Mouse (Mus musculus) megakaryocyte, embryonic 14.5 days (primary cell): ENCODE results near the gene 2310009B15Rik.

Experiments used
- FLI1 ChIP-seq: IDR thresholded peaks from 2 replicates; pipeline ENCODE4 v1.6.1; 2012; ENCODE audit warnings: low read length, inconsistent platforms, mixed read lengths
- GATA1 ChIP-seq: IDR thresholded peaks from 3 replicates; pipeline ENCODE4 v1.6.1; 2012; ENCODE audit warnings: mixed read lengths, low read length, inconsistent platforms, borderline replicate concordance

DNA sequence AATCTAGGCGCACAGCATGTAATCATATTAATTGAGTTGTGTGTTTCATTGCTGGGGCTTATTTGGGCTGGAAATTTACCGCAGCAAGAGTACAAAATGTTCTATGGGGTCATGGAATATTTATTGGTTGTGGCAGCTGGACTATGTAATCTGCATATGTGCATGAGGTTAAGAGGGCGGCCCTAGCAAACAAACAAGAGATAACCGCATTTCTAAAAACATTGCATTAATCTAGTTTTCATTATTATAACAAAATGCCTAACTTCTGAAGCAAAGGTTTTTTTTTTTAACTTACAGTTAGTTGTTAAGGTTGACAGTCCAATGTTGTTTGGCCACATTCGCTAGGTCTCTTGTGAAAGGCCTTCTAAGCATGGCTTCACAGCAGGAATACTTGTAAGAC lies 47.2 kb upstream of the 2310009B15Rik start:
- TF ChIP-seq GATA1 = no peak
- TF ChIP-seq FLI1 = no peak
